Mouse (Mus musculus) midbrain, embryonic 12.5 days (tissue): ENCODE measurements around the gene Cacng6. TPM values are rescaled to one million over a fixed set of nuclear protein-coding genes. Genes with fewer than 3 reads are reported as not detected.
"Not testable (repeated sequence)": the region's sequence is repeated elsewhere in the genome, so short reads cannot be mapped to it uniquely, and the experiment has no call there.

Experiments
- ATAC-seq: fragments of 200-750 bp; cut with Nextera tagmentation; 2 replicates; pipeline ENCODE4 v1.8.0; 2017; ENCODE audit warnings: low read depth, moderate TSS enrichment, moderate library complexity; ENCODE audit not compliant: low FRiP score
- H3K27ac ChIP-seq: fragments of 300-500 bp; sonication (generic); replicated peaks from 2 replicates; pipeline ENCODE4 v1.5.1; 2016; ENCODE audit warnings: mild to moderate bottlenecking
- H3K27me3 ChIP-seq: fragments of 300-500 bp; sonication (generic); 2 replicates; pipeline ENCODE4 v1.6.1; 2016; ENCODE audit warnings: mild to moderate bottlenecking
- H3K36me3 ChIP-seq: fragments of 300-500 bp; sonication (generic); 2 replicates; pipeline ENCODE4 v1.6.1; 2016
- H3K4me1 ChIP-seq: fragments of 300-500 bp; sonication (generic); 2 replicates; pipeline ENCODE4 v1.6.1; 2016
- H3K4me2 ChIP-seq: fragments of 300-500 bp; sonication (generic); replicated peaks from 2 replicates; pipeline ENCODE4 v1.6.1; 2016; ENCODE audit warnings: mild to moderate bottlenecking, moderate library complexity
- H3K4me3 ChIP-seq: fragments of 300-500 bp; sonication (generic); 2 replicates; pipeline ENCODE4 v1.5.1; 2016; ENCODE audit warnings: mild to moderate bottlenecking
- H3K9ac ChIP-seq: fragments of 300-500 bp; sonication (generic); replicated peaks from 2 replicates; pipeline ENCODE4 v1.6.1; 2016; ENCODE audit warnings: mild to moderate bottlenecking, moderate library complexity
- H3K9me3 ChIP-seq: fragments of 300-500 bp; sonication (generic); 2 replicates; pipeline ENCODE4 v1.6.1; 2016; ENCODE audit warnings: mild to moderate bottlenecking
- WGBS: fragments of 180-500 bp; shearing (Covaris S2); methylation state at CpG from one replicate; pipeline ENCODE4 v1.1.7; 2016; 5-methylcytosine and 5-hydroxymethylcytosine counted together
- polyA plus RNA-seq: library from polyadenylated mRNA; unstranded; fragments of >200 nt; fragmentation: Nextera tagmentation; extraction: Ambion mirVana; gene quantifications from 2 replicates; pipeline ENCODE4 v1.2.1, GENCODE M21; 2016

Cacng6 gene
- polyA plus RNA-seq, 1 experiment from 2014 or later: 0.20 TPM

GRCm38 (mm10) chr7:3397355-3397754, 26.6 kb upstream of the Cacng6 start:
- Histone ChIP-seq H3K4me2 (no peak overlapping the region), H3K9me3 (no peaks in the 10 kb centered on the region), H3K27me3 (no peaks in the 10 kb centered on the region; the same call in 1 of the 2 replicates), H3K36me3 (peaks cover 12% of the 10 kb centered on the region), H3K9ac (no peak overlapping the region), H3K27ac (no peak overlapping the region), H3K4me3 (no peak overlapping the region), H3K4me1 (peaks cover 23% of the 10 kb centered on the region)
- WGBS: 70% methylated on average over 10 of the region's 10 CpGs
- peak; percentile 41; the same call in 1 of the 2 replicates for ATAC-seq

- WGBS: 25% methylated on average over 7 of the region's 7 CpGs
- Histone ChIP-seq H3K27me3 (no peaks in the 10 kb centered on the region), H3K4me1 (peaks cover 19% of the 10 kb centered on the region), H3K27ac (no peak overlapping the region), H3K36me3 (peaks cover 12% of the 10 kb centered on the region), H3K9ac (no peak overlapping the region), H3K9me3 (no peaks in the 10 kb centered on the region), H3K4me2 (no peak overlapping the region; the same call in 1 of the 2 replicates), H3K4me3 (no peak overlapping the region)
- peak; percentile 80 for ATAC-seq
Observed at GRCm38 (mm10) chr7:3397797-3398196, 26.2 kb upstream of the Cacng6 start.

- 84% methylated on average over 8 of the region's 8 CpGs for WGBS
Observed at GRCm38 (mm10) chr7:3398363-3398762, 25.6 kb upstream of the Cacng6 start.

GRCm38 (mm10) chr7:3399937-3400336, 24.1 kb upstream of the Cacng6 start:
- Histone ChIP-seq H3K27me3 (no peaks in the 10 kb centered on the region), H3K9me3 (no peaks in the 10 kb centered on the region), H3K27ac (no peak overlapping the region), H3K4me1 (peaks cover 11% of the 10 kb centered on the region), H3K9ac (no peak overlapping the region), H3K4me3 (no peak overlapping the region), H3K36me3 (peaks cover under 1% of the 10 kb centered on the region; the same call in 1 of the 2 replicates), H3K4me2 (no peak overlapping the region)
- ATAC-seq: no peak

More at GRCm38 (mm10) chr7:3398363-3398762, 25.6 kb upstream of the Cacng6 start:
- H3K4me2 ChIP-seq, H3K9ac ChIP-seq, H3K4me3 ChIP-seq, H3K27ac ChIP-seq, H3K9me3 ChIP-seq, H3K27me3 ChIP-seq: not testable (repeated sequence)
- ATAC-seq: 0 out of 2 replicates have a peak, but pooled peaks have one; percentile 51
- H3K36me3 ChIP-seq: peaks cover 12% of the 10 kb centered on the region
- peaks cover 15% of the 10 kb centered on the region for H3K4me1 ChIP-seq

GRCm38 (mm10) chr7:3409729-3410520, 14.1 kb upstream of the Cacng6 start:
- WGBS: 62% methylated on average over 11 of the region's 11 CpGs
- H3K9ac ChIP-seq: no peak overlapping the region
- H3K36me3 ChIP-seq: no peaks in the 10 kb centered on the region
- ATAC-seq: no peak
- peaks cover 11% of the 10 kb centered on the region for H3K4me1 ChIP-seq
- H3K4me2 ChIP-seq: no peak overlapping the region
- no peak overlapping the region for H3K27ac ChIP-seq
- H3K9me3 ChIP-seq: no peaks in the 10 kb centered on the region
- H3K27me3 ChIP-seq: peaks cover 35% of the 10 kb centered on the region
- no peak overlapping the region for H3K4me3 ChIP-seq

GRCm38 (mm10) chr7:3411160-3411941, 12.6 kb upstream of the Cacng6 start:
- Histone ChIP-seq H3K27me3 (peaks cover 49% of the 10 kb centered on the region), H3K27ac (no peak overlapping the region), H3K4me1 (peaks cover 22% of the 10 kb centered on the region), H3K9me3 (no peaks in the 10 kb centered on the region), H3K36me3 (no peaks in the 10 kb centered on the region), H3K4me3 (peak overlapping the region; percentile 41), H3K4me2 (peak overlapping the region; percentile 68), H3K9ac (peak overlapping the region; percentile 28; the same call in 1 of the 2 replicates)
- peak; percentile 91 for ATAC-seq
- WGBS: 1% methylated on average over 33 of the region's 33 CpGs

GRCm38 (mm10) chr7:3412036-3412435, 12.0 kb upstream of the Cacng6 start:
- H3K9me3 ChIP-seq: no peaks in the 10 kb centered on the region
- H3K4me1 ChIP-seq: peaks cover 22% of the 10 kb centered on the region
- peak overlapping the region; percentile 34; the same call in 1 of the 2 replicates for H3K9ac ChIP-seq
- peak overlapping the region; percentile 41 for H3K4me3 ChIP-seq
- peaks cover 56% of the 10 kb centered on the region for H3K27me3 ChIP-seq
- ATAC-seq: no peak
- H3K36me3 ChIP-seq: no peaks in the 10 kb centered on the region
- no peak overlapping the region for H3K27ac ChIP-seq
- H3K4me2 ChIP-seq: peak overlapping the region; percentile 68
- WGBS: 2% methylated on average over 20 of the region's 20 CpGs

- ATAC-seq: peak; percentile 8; the same call in 1 of the 2 replicates
- H3K4me1 ChIP-seq: peaks cover 22% of the 10 kb centered on the region
- H3K9me3 ChIP-seq: no peaks in the 10 kb centered on the region
- H3K9ac ChIP-seq: peak overlapping the region; percentile 70
- H3K4me2 ChIP-seq: peak overlapping the region; percentile 99
- no peaks in the 10 kb centered on the region for H3K36me3 ChIP-seq
- peaks cover 67% of the 10 kb centered on the region for H3K27me3 ChIP-seq
- under 1% methylated on average over 43 of the region's 47 CpGs for WGBS
- H3K4me3 ChIP-seq: peak overlapping the region; percentile 64
- no peak overlapping the region for H3K27ac ChIP-seq
Observed at GRCm38 (mm10) chr7:3414888-3415287, 9.1 kb upstream of the Cacng6 start.

GRCm38 (mm10) chr7:3415378-3415777, 8.6 kb upstream of the Cacng6 start:
- peaks cover 69% of the 10 kb centered on the region for H3K27me3 ChIP-seq
- no peaks in the 10 kb centered on the region for H3K9me3 ChIP-seq
- peaks cover 22% of the 10 kb centered on the region for H3K4me1 ChIP-seq
- ATAC-seq: no peak; the same call in 1 of the 2 replicates
- WGBS: 0% methylated on average over 48 of the region's 60 CpGs
- peak overlapping the region; percentile 64 for H3K4me3 ChIP-seq
- no peak overlapping the region for H3K27ac ChIP-seq
- peak overlapping the region; percentile 99 for H3K4me2 ChIP-seq
- no peaks in the 10 kb centered on the region for H3K36me3 ChIP-seq
- H3K9ac ChIP-seq: peak overlapping the region; percentile 70

- H3K27me3 ChIP-seq: peaks cover 75% of the 10 kb centered on the region
- no peaks in the 10 kb centered on the region for H3K9me3 ChIP-seq
- H3K4me2 ChIP-seq: no peak overlapping the region
- H3K9ac ChIP-seq: no peak overlapping the region
- no peak overlapping the region for H3K4me3 ChIP-seq
- H3K36me3 ChIP-seq: no peaks in the 10 kb centered on the region
- H3K4me1 ChIP-seq: peaks cover 18% of the 10 kb centered on the region
- no peak for ATAC-seq
- 42% methylated on average over 6 of the region's 6 CpGs for WGBS
- H3K27ac ChIP-seq: no peak overlapping the region
Observed at GRCm38 (mm10) chr7:3419941-3420340, 4.1 kb upstream of the Cacng6 start.

GRCm38 (mm10) chr7:3420466-3420865, 3.5 kb upstream of the Cacng6 start:
- H3K36me3 ChIP-seq: no peaks in the 10 kb centered on the region
- H3K9me3 ChIP-seq: no peaks in the 10 kb centered on the region
- H3K4me1 ChIP-seq: peaks cover 14% of the 10 kb centered on the region
- ATAC-seq: no peak
- H3K4me3 ChIP-seq: no peak overlapping the region
- 59% methylated on average over 5 of the region's 5 CpGs for WGBS
- peaks cover 75% of the 10 kb centered on the region for H3K27me3 ChIP-seq
- no peak overlapping the region for H3K9ac ChIP-seq
- H3K4me2 ChIP-seq: no peak overlapping the region
- no peak overlapping the region for H3K27ac ChIP-seq

- no peak for ATAC-seq
- Histone ChIP-seq H3K4me1 (peaks cover 8% of the 10 kb centered on the region), H3K9ac (no peak overlapping the region), H3K27me3 (peaks cover 72% of the 10 kb centered on the region), H3K4me2 (no peak overlapping the region), H3K4me3 (no peak overlapping the region), H3K36me3 (no peaks in the 10 kb centered on the region), H3K9me3 (no peaks in the 10 kb centered on the region), H3K27ac (no peak overlapping the region)
- WGBS: 81% methylated on average over 3 of the region's 3 CpGs
Observed at GRCm38 (mm10) chr7:3421297-3421696, 2.7 kb upstream of the Cacng6 start.
